Mouse (Mus musculus): ENCODE data around the gene Atpaf2. TPM values are rescaled to one million over a fixed set of nuclear protein-coding genes. Genes with fewer than 3 reads are reported as not detected.

Atpaf2 gene
- total RNA-seq, 2 experiments from 2014 or later: 48.5 to 50.1 TPM

DNA sequence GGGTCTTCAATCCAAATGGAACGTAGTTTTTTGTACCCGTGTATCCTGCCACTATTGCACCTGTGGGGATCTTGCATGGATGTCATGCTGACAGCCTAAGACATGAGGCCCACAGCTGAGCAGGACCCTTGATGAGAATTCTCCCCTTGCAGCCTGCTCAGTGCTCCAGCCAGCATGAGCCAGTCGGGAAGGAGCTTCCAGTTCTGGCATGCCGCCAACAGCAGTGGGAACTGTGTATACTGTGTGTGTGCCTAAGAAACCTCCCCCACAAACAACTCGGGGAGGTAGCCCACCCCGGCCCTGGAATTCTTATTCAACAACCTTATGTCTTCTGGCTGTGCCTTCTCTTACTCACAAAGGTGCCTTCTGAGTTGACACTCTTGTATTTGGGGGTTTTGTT, 21.7 kb downstream of the Atpaf2 start:
- peak; percentile 45 for DNase-seq

DNA sequence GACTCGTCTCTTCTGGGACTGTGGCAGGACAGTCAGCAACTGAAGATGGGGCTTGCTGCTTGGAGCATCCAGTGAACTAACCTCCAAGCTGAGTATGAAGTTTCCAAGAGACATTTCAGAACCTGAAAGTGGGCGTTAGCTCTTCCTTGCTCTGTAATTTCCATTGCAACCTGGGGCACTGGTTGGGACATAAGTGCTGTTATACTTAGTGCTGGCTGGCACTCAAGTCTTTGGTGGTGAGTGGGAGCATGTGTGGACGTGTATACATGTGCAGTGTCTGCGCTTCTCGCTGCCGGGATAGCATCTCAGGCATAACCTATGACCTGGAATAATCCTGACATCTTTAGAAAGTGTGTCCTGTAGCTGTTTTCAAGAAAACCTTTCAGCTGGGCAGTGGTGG, 26.9 kb downstream of the Atpaf2 start:
- DNase-seq: no peak

DNA sequence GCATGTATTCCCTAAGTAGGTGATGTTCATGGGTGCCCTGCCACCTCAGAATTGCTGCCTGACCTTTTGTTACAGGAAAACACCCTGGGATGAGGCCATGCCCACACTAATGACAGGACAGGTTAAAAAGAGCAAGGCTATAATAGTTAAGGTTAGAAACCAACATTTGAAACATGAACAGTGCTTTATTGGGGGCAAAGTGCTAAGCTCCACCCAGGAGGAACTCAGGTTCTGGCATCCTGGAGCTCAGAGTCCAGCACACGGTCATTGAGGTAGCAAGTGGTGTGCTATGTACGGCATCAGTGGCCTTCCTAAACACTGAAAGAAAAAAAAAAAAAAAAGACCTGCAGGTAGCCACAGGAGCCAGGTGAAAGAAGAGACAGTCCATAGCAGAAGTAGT, 30.3 kb downstream of the Atpaf2 start:
- DNase-seq: no peak

DNA sequence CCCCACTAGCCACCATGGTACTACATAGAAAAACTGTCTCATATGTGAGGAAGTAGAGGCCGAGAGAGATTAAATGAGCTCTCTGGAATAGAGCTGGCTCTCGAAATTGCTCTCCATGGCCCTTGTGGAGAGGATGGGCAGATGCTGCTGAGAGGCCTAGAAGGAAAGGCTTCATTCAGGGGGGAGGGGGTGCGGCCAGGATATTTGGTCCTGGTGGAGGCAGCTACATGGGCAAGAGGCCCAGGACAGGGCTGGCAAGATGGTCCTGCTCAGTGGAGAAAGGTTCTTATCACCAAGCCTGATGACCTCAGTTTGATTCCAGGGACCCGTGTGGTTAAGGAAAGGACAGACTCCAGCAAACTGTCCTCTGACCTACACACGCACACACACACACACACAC, 32.3 kb downstream of the Atpaf2 start:
- no peak for DNase-seq

DNA sequence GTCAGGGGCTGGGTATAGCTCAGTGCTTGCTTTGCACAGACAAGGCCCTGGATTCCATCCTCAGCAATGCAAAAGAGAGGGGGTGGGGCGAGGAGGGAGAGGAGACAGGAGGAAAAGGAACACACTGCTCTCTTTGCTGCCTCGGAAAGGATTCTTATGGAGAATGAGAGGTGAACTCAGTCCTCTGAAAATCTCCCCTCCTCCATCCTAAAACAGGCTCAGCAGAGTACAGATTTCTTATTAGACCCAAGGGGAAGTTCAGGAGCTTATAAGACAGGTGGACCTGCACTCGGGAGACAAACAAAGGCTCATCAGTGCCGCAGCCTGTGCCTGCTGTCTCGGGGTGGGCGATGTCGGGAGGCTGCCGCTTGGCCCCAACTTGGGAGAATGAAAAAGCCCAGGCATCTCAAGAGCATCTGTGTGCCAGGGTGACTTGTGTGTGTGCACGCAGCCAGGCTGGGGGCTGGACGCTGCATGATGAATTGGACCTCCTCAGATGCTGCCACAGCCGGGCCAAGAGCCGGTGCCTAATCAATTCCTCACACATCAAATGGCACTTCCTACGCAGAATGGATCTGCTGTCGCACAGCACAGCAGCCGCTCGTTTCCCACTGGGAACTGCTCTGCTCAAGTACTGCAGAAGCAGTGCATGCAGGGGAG, 33.4 kb downstream of the Atpaf2 start:
- no peak for DNase-seq

DNA sequence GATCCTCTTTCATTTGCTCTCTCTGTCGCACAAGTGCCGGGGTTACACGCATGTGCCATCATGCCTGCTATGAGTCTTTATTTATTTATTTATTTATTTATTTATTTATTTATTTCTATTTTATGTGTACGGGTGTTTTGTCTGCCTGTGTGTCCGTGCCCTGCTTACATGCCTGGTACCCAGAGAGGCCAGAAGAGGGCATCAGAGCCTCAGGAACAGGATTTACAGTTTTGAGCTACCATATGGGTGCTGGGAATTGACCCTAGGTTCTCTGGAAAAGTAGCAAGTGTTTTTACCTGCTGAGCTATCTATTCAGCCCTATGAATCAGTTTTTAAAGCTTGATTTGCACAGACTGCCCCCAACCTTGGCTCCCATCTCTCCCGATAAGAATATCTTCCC, 34.7 kb downstream of the Atpaf2 start:
- DNase-seq: no peak

DNA sequence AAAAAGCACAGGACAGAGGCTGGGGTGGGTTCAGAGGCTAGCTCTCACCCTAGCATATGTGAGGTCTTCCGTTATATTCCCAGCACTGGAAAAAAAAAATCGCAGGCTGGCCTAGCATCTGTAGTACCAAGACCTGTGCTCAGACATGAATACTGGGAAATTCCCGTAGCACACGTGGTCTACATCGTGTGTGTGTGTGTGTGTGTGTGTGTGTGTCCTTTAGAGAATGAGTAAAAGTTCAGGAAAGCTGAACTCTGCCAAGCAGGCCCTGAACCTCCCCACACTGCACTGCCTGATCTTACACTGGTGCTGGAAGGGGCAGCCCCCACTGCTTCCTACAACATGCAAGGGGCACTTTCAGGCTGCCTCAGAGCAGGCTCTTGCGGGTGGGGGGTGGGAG, 43.8 kb downstream of the Atpaf2 start:
- DNase-seq: no peak

DNA sequence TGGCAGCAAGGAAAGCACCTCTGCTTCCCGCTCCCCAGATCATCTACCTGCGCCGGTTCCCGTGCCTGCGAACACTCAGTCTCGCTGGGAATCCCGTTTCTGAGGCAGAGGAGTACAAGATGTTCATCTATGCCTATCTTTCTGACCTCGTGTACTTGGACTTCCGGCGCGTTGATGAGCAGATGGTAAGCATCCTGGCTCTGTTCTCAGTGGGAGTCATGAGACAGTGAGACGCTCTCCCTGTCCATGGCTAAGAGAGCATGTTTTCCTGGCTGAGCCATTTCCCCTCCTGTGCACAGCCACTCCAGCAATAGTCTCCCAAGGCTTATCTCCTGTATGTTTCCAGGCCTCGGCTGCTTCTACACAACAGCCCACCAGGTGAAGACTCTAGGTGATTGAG, 47.8 kb downstream of the Atpaf2 start:
- DNase-seq: no peak

DNA sequence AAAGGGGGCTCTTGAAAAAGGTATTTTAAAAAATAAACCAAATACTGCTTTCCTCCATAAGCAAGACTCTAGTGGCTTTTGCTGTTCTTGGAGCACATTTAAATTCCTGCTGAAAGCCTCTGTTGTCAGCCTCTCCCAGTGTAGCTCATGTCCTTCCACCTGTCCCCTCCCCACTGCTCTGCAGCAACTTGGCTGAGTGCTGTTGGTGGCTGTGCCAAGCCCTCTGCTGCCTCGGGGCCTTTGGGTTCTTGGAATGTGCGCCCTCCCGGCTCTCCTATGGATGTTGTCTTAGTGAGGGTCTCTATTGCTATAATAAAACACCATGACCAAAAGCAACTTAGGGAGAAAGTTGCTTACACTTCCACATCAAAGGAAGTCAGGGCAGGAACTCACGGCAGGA, 48.8 kb downstream of the Atpaf2 start:
- DNase-seq: no peak

DNA sequence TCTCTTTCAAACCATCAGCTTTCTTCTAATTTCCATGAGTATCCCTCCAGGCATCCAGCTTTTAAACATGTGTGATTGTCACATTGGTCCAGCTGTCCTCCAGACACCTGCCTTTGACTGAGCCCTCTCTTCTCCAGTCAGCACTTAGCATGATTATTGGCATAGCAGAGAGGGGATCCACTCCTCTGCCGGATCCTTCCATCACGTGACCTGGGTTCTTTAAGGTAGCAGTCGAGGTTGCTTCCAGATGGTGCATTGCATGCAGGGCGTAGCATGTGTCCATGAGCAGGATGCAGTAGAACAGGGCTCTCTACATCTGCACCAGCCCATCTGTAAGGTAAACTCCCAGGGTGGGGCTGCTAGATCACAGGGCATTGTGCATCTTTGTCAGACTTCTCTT, 49.3 kb downstream of the Atpaf2 start:
- DNase-seq: no peak

DNA sequence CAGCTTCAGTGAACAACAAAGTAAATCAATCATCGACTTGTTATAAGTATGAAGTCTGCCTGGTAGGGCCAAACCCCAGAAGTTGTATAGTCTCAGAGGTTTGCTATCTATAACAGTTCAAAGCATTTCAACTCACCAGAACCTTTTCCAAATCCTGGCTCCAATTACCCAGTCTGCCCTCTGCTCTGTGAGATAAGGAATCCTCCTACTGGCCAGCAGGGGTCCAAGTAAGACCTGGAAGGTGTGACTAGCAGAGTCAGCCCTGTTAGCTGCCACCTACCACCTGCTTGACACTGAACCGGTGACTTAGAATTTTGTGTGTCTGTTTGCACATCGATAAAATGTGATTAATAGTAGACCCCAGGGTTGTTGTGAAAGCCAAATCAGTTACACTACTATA, 51.0 kb downstream of the Atpaf2 start:
- no peak for DNase-seq

DNA sequence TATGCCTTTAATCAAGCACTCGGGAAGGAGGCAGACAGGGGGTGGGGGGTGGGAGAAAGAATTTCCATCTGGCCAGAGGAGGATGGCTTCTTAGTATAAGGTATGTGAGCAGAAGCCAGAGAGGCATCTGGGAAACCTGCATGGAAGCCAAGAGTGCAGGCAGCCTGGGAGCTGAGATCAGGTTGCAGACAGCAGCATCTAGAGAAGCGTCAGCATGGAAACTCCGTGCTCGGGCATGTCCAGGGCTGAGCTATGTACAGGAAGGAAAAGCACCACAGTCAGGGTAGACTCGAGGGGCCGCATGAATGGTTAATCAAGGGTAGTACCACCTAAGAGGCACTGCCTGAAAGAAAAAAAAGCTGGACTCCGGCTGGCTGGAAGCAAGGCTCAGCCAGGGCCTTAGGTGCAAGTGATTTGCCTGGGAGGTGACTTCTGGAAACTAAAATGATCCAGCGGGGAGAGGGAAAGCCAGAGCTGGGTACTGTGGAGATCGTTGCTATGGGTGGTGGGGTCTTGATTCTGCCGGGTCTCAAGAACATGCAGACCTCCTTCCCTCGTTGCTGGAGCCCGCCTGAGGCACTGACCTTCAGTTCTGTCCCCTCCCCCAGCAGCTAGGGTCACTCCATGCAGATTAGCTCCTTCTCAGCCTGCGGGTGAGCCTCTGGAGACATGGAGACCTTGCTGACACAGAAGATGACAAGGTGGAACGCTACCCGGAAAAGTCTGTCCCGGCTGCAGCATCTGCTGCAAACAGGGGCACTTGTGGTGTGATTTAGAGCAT, 51.8 kb downstream of the Atpaf2 start:
- DNase-seq: no peak

DNA sequence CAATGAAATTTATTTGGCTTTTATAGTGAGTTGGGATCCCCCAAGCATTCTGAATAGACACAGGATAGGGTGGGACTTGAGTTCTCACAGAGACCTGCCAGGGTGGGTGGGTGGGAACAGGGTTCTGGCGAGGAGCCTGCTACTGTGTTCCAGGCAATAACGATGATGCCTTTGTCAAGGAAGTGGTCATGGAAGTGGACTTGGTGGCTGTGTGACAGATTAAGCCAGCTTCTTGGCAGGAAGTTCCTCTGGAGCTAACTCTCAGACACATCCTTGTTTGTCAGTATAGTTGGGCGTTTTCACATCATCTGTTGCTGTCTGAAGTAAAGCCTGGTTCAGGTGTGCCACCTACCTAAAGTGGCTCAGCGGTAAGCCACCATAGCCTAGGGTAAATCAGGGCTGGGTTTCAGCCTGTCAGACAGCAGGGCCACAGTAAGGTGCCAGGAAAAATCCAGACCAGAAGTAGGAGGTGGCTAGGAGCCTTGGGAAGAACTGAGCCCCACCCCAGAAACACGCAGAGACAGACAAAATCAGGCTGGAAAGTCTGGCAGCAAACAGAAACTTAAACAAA, 57.5 kb downstream of the Atpaf2 start:
- peak; percentile 25 for DNase-seq

DNA sequence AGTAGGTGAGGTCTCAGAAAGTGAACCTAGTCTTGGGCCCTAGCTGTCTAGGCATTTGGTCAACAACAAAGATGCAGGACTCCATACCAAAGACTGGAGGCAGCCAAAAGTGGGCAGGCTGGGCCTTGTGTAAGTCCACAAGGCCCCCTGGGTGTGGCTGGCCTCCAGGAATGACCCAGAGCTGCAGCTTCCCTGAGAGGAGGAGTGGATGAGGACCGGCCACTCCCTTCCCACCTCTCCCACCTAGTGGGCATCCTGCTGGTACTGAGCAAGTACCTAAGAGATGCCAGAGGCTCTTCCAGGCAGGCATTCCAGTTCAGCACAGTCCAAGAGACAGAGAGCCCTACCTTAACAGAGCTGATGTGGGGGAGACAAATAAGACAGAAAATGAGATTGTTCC, 58.3 kb downstream of the Atpaf2 start:
- DNase-seq: no peak

DNA sequence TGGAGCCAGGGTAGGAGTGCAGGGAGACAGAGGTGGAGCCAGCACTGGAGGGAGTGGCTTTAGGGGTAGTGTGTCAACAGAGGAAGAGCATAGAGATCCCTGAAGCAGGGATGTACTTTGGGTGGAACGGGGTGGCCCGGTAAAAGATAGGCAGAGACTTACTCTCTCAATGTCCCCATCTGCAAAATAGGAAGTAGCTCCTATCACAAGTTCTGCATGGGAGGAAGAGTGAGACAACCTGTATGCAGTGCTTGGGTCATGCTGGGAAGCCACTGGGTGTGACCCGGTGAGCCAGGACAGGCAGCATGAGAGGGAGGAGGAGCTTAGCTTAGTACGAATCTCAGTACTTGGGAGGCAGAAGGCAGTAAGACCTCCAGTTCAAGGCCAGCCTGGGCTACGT, 59.1 kb downstream of the Atpaf2 start:
- DNase-seq: no peak

DNA sequence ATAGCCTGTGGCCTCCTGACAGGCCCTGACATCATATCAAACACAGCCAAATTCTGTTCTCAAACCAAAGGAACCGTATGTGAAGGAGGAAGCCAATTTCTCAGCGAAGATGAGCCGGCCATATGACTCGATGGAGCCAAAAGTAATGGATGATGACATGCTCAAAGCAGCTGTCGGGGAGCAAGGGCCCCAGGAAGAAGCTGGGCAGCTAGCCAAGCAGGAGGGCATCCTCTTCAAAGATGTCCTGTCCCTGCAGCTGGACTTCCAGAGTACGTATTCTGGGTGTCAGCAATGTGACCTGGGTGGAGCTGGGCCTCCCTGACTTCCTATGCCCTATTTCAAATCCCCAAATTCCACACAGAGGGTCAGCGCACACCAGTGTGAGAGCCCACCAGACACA, 59.7 kb downstream of the Atpaf2 start:
- peak; percentile 27 for DNase-seq

DNA sequence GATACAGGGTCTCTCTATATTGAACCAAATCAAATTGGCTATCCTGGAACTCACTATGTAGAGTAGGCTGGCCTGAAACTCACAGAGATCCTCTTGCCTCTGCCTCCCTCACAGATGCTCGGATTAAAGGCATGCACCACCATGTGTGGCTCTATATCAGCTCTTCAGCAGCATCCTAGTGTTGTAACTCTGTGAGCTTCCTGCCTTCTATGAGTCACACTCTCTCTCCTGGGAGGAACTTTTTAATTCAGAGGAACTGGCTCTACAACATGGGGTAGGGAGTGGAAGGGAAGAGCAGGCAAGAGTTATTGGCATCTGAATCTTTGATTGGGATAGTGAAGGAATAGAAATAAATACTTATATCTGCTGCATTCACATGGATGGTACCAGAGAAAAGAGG, 61.1 kb downstream of the Atpaf2 start:
- DNase-seq: no peak

DNA sequence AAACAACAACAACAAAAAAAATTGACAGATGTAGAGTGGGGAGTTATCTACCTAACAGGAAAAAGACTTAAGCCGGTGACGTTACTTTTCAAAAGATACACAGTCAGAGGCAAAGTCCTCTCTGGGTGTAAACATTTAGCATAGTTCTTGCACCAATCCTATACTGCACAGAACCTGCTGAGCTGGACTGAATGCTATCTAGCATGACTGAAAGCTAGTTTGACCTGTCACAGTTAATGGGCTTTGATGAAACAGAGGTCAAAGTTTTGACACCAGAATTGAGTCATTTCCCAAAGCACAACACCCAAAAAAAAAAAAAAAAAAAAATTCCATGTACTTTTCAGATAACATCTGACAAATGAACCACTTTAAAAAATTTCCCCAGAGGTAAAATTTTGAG, 62.3 kb downstream of the Atpaf2 start:
- DNase-seq: no peak

DNA sequence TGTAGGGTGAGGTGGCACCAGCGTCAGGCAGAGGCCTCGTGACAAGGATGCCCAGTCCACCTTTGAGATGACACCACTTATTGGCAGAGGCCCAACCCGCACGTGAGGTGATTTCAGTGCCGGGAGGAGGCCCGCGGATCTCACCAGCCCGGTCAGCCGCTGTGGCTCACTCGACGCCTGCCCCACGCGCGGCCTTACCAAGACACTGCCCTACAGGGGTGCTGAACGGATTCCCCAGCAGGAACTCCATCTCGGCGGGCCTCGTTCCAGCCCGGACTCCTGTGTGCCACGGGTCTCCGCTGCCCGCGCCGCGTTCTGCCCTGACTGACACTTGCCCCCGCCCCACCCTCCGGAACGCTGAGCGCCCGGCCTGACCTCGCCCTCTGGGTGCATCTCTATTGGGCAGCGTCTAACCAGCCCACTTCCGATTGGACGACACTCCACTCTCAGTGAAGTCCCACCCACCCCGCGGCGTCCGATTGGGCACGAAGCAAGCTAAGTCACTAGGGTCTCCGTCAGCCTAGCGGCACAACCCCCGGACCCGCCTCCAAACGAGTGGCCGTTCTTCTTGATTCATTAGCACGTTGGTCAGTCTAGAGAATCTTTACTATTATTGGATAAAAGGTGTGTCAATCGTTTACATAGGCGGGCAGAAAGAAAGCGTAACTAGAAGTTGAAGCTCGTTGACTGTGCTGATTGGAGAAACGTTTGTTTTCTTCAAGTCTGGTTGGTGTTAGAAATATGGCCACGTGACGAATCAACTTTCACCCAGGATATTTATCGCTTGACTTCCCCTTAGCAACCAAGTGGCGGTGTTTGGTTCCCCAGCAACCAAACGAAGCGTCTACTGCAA, 65.5 kb downstream of the Atpaf2 start, which contains the start of the genes Tom1l2 and Drc3:
Gene Tom1l2, minus strand, starts transcription at position 347 of the 853 bp plus-strand sequence.
Gene Drc3, plus strand, starts transcription at position 771 of the 853 bp plus-strand sequence.
- DNase-seq: peak; percentile 99

DNA sequence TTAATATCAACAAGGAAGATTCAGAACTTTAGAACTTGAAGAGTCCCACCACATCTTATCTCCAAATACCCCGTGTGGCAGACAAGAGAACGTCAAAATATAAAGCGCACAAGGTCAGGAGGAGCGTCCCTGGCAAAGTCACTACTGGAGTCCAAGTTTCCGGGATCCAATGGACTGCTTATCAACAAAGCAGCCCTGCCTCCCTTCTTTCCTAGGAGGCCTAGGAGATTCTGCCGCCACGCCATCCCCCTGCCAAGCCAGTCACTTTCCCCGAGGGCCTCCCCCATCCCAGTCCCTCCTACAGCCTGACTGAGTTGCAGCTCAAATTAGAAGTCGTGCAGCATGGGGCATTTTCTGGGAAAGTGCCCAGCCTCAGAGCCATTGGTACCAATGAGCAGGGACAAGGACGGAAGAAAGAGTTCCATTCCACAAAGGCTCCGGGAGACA, 66.3 kb downstream of the Atpaf2 start:
- DNase-seq: peak; percentile 66

DNA sequence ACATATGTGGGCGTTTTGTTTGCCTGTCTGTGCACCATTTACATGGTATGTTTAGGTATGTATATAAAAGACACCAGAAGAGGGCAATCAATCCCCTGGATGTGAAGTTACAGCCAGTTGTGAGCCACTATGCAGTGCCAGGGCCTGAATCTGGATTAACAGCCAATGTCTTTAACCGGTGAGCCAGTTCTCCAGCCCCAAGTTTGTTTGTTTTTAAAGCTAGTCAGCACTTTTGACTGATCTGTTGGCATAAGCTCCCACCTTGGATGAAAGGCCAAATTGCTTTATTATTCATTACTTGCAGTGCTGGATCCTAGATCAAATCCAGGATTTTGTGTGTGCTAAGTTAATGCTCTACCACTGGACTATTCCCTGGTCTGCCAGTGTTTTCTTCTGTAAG, 66.9 kb downstream of the Atpaf2 start:
- no peak for DNase-seq
